9 mouse cellular contexts compared by ENCODE assay signal in genomic region chr19:38639805-38640204, GRCm38 (mm10).
DNase-seq lines count a peak whose midpoint lies in the region; ATAC-seq and TF ChIP-seq lines count a peak whose summit lies in the region.
"Had no signal": no experiment of that assay in that cellular context is flagged by ENCODE, and none has a peak within 500 bp of the region (broad histone marks: within the 10 kb centered on the region; RNA-seq: fewer than 3 reads in every experiment).

No protein-coding gene starts in this region.

- TF ChIP-seq CTCF in forebrain, postnatal 0 days (IDR thresholded peaks at IDR 0.05; ENCODE audit: low read depth) = no peak

- H3K9me3 ChIP-seq in forebrain, postnatal 0 days (ENCODE audit: low read length) = no peaks in the 10 kb centered on the region
- no peaks in the 10 kb centered on the region for H3K9me3 ChIP-seq in forebrain, embryonic 10.5 days
- H3K9me3 ChIP-seq in heart, embryonic 12.5 days (replicated peaks) = no peaks in the 10 kb centered on the region
- H3K9me3 ChIP-seq in lung, embryonic 15.5 days = no peaks in the 10 kb centered on the region

- no peak overlapping the region for H3K4me2 ChIP-seq in forebrain, postnatal 0 days (ENCODE audit: low read depth)
- H3K4me2 ChIP-seq in heart, embryonic 12.5 days = no peak overlapping the region
- H3K4me2 ChIP-seq in lung, embryonic 15.5 days = no peak overlapping the region

- DNase-seq in forebrain, postnatal 0 days = peak; percentile 49
- no peak for DNase-seq in forebrain, embryonic 10.5 days (ENCODE audit: extremely low spot score, low spot score)
- DNase-seq in 416B (ENCODE audit: low read depth) (peak; percentile 27), liver (no peak)
- DNase-seq in spleen, adult 12 weeks (ENCODE audit: low spot score) = no peak
- no peak for DNase-seq in testis, postnatal 14 days (ENCODE audit: low spot score)

- no peaks in the 10 kb centered on the region for H3K27me3 ChIP-seq in forebrain, postnatal 0 days (ENCODE audit: insufficient read depth, low read length)
- H3K27me3 ChIP-seq in forebrain, embryonic 10.5 days (ENCODE audit: poor library complexity, severe bottlenecking) = no peaks in the 10 kb centered on the region
- H3K27me3 ChIP-seq in heart, embryonic 12.5 days (replicated peaks) = no peaks in the 10 kb centered on the region
- no peaks in the 10 kb centered on the region for H3K27me3 ChIP-seq in lung, embryonic 15.5 days
- H3K27me3 ChIP-seq: CH12.LX had no signal

- H3K9ac ChIP-seq in forebrain, postnatal 0 days = no peak overlapping the region
- H3K9ac ChIP-seq in heart, embryonic 12.5 days = no peak overlapping the region
- no peak overlapping the region for H3K9ac ChIP-seq in lung, embryonic 15.5 days

- H3K36me3 ChIP-seq in forebrain, postnatal 0 days (ENCODE audit: insufficient read depth) = no peaks in the 10 kb centered on the region
- H3K36me3 ChIP-seq in forebrain, embryonic 10.5 days (replicated peaks) = no peaks in the 10 kb centered on the region
- no peaks in the 10 kb centered on the region for H3K36me3 ChIP-seq in heart, embryonic 12.5 days
- no peaks in the 10 kb centered on the region for H3K36me3 ChIP-seq in lung, embryonic 15.5 days

- H3K27ac ChIP-seq in forebrain, postnatal 0 days (ENCODE audit: low read depth, low read length) = no peak overlapping the region
- H3K27ac ChIP-seq in forebrain, embryonic 10.5 days = no peak overlapping the region
- no peak overlapping the region; the same call in 1 of the 2 replicates for H3K27ac ChIP-seq in heart, embryonic 12.5 days (ENCODE audit: poor library complexity, severe bottlenecking)
- H3K27ac ChIP-seq in lung, embryonic 15.5 days = no peak overlapping the region

- 46% methylated on average over 3 of the region's 3 CpGs for WGBS in forebrain, postnatal 0 days
- 90% methylated on average over 3 of the region's 3 CpGs for WGBS in forebrain, embryonic 10.5 days
- WGBS in heart, embryonic 12.5 days = 50% methylated on average over 3 of the region's 3 CpGs
- 38% methylated on average over 3 of the region's 3 CpGs for WGBS in lung, embryonic 15.5 days

- ATAC-seq in forebrain, postnatal 0 days = peak; percentile 69
- ATAC-seq in heart, embryonic 12.5 days (ENCODE audit: insufficient number of reproducible peaks, low FRiP score) = peak; percentile 51
- ATAC-seq in lung, embryonic 15.5 days (ENCODE audit: borderline replicate concordance, extremely low read depth, low FRiP score, low TSS enrichment) = peak; percentile 76; the same call in 1 of the 2 replicates

- no peak overlapping the region for H3K4me3 ChIP-seq in forebrain, postnatal 0 days (ENCODE audit: low read depth, low read length)
- H3K4me3 ChIP-seq in forebrain, embryonic 10.5 days = no peak overlapping the region
- H3K4me3 ChIP-seq in heart, embryonic 12.5 days = no peak overlapping the region
- no peak overlapping the region for H3K4me3 ChIP-seq in lung, embryonic 15.5 days

- H3K4me1 ChIP-seq in forebrain, postnatal 0 days (ENCODE audit: insufficient read depth) = no peaks in the 10 kb centered on the region
- H3K4me1 ChIP-seq in forebrain, embryonic 10.5 days = no peaks in the 10 kb centered on the region
- peaks cover 2% of the 10 kb centered on the region for H3K4me1 ChIP-seq in heart, embryonic 12.5 days (replicated peaks)
- peaks cover 12% of the 10 kb centered on the region for H3K4me1 ChIP-seq in lung, embryonic 15.5 days

Comparison
In these comparisons a context has a peak if more than half of its experiments do, and no peak if none do; other contexts are left out.
1. DNase-seq: peak in forebrain, postnatal 0 days (single experiment) and 416B (single experiment); none in forebrain, embryonic 10.5 days (single experiment), liver (single experiment), spleen, adult 12 weeks (single experiment) and testis, postnatal 14 days (single experiment).
2. Peak in every context shown above with its lines, with median percentiles within 50 percentile points of each other: ATAC-seq.